Mouse (Mus musculus) adrenal gland, postnatal 36 days (tissue): ENCODE measurements around the gene Arfip2. TPM values are rescaled to one million over a fixed set of nuclear protein-coding genes. Genes with fewer than 3 reads are reported as not detected.

Experiments used
- DNase-seq, 2 experiments: peaks; one replicate each; pipeline ENCODE4 v3.0.0; 2021; ENCODE audit warnings: mixed read lengths in 1 of 2
- long read RNA-seq, 2 experiments: library from polyadenylated mRNA; stranded (forward); transcript quantifications; one replicate each; pipeline ENCODE4 v2.0.0; 2021; ENCODE audit warnings: borderline sequencing depth in 2 of 2
- total RNA-seq, 2 experiments: library from RNA; stranded (reverse); gene quantifications; 2 replicates each; pipeline ENCODE4 v1.2.3; 2021

The Arfip2 gene
- total RNA-seq = 10 to 100 TPM; 53.4 to 54.9 TPM
- long read RNA-seq, experiment 1, full-length matches to known transcripts = 54 of 82 reads
- long read RNA-seq, experiment 1, partial matches to known transcripts = 3 of 82 reads
- long read RNA-seq, experiment 1, other reads (novel, unspliced or antisense) = 25 of 82 reads
- long read RNA-seq, experiment 2, full-length matches to known transcripts = 19 of 29 reads
- long read RNA-seq, experiment 2, partial matches to known transcripts = 2 of 29 reads
- long read RNA-seq, experiment 2, other reads (novel, unspliced or antisense) = 8 of 29 reads

DNA sequence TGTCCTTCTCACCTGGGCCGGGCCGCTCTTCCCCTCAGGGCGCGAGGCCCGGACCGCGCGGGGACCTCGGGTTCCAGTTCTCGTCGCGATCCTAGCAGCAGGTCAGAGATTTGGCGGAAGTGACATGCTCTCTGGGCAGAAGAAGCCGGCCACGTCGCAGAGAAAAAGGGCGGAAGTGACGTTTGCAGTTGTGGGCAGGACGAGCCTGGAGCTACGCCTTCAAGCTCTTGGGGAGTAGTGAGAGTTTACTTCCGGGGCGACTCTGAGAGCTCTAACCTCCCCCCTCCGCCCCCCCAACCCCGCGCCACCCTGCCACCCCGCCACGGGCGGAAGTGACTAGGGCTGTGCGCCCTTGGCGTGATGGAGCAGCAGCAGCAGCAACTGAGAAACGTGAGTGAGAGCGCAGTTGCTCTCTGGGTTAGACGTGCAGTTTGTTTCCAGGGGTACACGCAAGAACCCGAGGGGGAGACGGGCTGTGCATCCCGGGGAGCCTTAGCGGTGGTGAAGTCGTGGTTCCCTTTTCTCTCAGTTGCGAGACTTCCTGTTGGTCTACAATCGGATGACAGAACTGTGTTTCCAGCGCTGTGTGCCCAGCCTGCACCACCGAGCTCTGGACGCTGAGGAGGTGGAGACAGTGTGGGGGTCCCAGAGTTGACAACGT is at the start of gene Arfip2, which contains the start of gene Gm45799:
TSS of gene Arfip2 (minus strand) at position 184 of the 661 bp plus-strand sequence.
TSS of gene Gm45799 (plus strand) at position 320 of the 661 bp plus-strand sequence.
- peak; percentile 96 to 97 for DNase-seq

DNA sequence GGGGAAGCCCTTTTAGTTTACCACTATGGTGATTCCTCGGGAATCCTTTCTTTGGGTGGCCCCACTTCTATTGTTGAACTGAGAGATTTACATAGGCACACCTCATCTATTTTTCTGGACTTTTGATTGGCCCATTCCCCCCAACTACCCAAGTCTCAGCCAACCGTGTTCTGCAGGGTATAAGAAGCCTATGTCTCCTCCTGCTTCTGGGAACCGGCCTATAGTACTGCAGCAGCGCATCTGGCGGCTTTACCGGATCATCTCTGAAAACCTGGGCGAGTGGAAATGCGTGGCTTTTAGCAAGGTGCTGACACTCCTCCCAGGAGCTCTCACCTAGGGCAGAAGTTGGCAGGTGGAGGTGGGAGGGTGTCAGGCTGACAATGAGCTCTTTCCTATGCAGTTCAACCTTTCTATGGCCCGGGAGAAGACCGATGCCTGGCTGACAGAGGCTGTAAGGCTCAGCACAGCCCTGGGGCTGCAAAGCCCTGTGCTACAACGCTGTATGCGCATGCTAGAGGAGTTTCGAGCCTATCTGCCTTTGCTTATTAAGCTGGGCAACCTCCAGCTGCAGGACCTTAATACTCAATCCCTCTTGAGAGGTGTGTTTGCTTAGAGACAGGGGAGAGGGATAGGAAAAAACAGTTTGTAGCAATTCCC is 45.5 kb upstream of the Arfip2 start:
- DNase-seq = no peak

GRCm38 (mm10) chr7:105650639-105651435 is 10.6 kb upstream of the Arfip2 start, which contains the start of gene Dnhd1:
Dnhd1 (plus strand) TSS chr7:105650827.
- DNase-seq = peak; percentile 84 to 89

- no peak for DNase-seq
Measured at GRCm38 (mm10) chr7:105641936-105642335, 1.7 kb upstream of the Arfip2 start.

GRCm38 (mm10) chr7:105640894-105641255 is 659 bp upstream of the Arfip2 start:
- peak in 1 of 2 experiments; percentile 35 for DNase-seq

GRCm38 (mm10) chr7:105639756-105640155 is 460 bp downstream of the Arfip2 start, which contains the start of gene Timm10b:
Timm10b (plus strand) TSS chr7:105640056.
- DNase-seq = no peak

DNA sequence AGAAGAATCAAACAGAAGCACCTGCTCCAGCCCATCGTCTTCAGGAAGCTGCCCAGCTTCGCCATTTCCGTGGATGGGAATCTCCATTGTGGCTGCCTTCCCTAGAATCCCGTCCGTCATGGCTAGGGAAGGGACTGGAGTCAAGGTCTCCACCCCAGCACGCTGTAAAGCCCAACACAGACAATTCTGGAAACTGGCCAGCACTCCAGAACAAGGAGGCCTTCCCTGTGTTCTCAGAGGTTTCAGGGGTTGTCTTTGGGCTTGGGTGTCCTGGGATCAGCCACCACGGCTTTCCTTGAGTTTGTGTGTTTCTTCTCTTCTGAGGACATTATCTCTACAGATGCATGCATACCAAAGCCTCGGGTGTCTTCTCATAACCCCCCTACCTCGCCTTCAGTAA is 912 bp downstream of the Arfip2 start:
- DNase-seq = peak; percentile 42 to 62

DNA sequence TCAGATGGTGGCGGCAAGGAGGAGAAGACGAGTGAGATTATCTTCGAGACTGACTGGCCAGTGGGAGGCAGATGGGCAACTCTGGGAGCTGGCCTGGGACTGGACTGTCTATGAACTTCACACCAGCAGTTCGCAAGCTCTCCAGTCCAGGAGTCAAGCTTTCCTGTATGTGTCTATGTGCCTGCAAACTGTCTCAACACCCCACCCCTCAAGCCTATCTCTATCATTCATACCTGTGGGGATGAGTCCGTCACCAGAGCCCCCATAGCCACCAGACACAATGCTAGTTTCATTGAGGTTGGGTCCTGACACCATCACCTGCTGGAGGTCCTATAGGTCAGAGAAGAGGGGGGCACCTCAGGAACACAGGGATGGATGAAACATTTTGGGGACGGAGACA is 1.4 kb downstream of the Arfip2 start:
- DNase-seq = no peak

- DNase-seq = no peak
Measured at GRCm38 (mm10) chr7:105635726-105636125, 4.5 kb downstream of the Arfip2 start.

- DNase-seq = no peak
Measured at GRCm38 (mm10) chr7:105634272-105634920, 5.8 kb downstream of the Arfip2 start.

- no peak for DNase-seq
Measured at GRCm38 (mm10) chr7:105633801-105634135, 6.4 kb downstream of the Arfip2 start.

- peak; percentile 96 to 99 for DNase-seq
Measured at GRCm38 (mm10) chr7:105633127-105633800, 7.0 kb downstream of the Arfip2 start, which contains the start of gene Trim3. Trim3 (minus strand) TSS chr7:105633571.

GRCm38 (mm10) chr7:105632551-105632972 is 7.7 kb downstream of the Arfip2 start:
- no peak for DNase-seq

- peak; percentile 62 to 77 for DNase-seq
Measured at GRCm38 (mm10) chr7:105628633-105629032, 11.6 kb downstream of the Arfip2 start.

GRCm38 (mm10) chr7:105625397-105625796 is 14.8 kb downstream of the Arfip2 start:
- no peak for DNase-seq

- no peak for DNase-seq
Measured at GRCm38 (mm10) chr7:105621646-105622292, 18.4 kb downstream of the Arfip2 start.

DNA sequence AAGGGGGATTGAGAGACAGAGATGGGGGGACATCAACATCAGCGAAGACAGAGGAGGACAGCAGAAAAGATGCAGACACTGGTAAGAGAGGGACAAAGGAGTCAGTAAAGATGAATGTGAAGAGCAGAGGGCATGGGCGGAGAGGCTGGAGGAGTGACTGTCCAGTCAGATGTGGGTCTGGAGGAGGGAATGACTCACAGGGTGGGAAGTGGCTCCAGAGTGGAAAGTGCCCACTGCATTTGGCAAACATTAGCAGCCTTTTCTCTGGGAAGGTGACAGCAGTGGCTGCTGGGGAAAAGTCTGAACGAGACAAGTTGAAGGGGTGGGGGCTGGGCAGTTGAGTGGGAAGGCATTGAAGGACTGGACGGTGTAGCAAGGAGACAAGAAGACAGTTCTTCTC is 19.2 kb downstream of the Arfip2 start:
- DNase-seq = no peak

GRCm38 (mm10) chr7:105619701-105620100 is 20.5 kb downstream of the Arfip2 start:
- DNase-seq = no peak

- DNase-seq = no peak
Measured at GRCm38 (mm10) chr7:105617810-105618209, 22.4 kb downstream of the Arfip2 start.

- no peak for DNase-seq
Measured at GRCm38 (mm10) chr7:105616561-105616960, 23.7 kb downstream of the Arfip2 start.
